Mouse (Mus musculus) megakaryocyte, embryonic 14.5 days (primary cell): ENCODE measurements around the gene Neurl1b.

ENCODE experiments used
- FLI1 ChIP-seq: IDR thresholded peaks from 2 replicates; pipeline ENCODE4 v1.6.1; 2012; ENCODE audit warnings: low read length, inconsistent platforms, mixed read lengths
- GATA1 ChIP-seq: IDR thresholded peaks from 3 replicates; pipeline ENCODE4 v1.6.1; 2012; ENCODE audit warnings: mixed read lengths, low read length, inconsistent platforms, borderline replicate concordance

GRCm38 (mm10) chr17:26382176-26382575 is 32.5 kb upstream of the Neurl1b start:
- no peak for TF ChIP-seq GATA1
- TF ChIP-seq FLI1: no peak
